16 mouse cellular contexts compared by ENCODE assay signal in the genomic region with DNA sequence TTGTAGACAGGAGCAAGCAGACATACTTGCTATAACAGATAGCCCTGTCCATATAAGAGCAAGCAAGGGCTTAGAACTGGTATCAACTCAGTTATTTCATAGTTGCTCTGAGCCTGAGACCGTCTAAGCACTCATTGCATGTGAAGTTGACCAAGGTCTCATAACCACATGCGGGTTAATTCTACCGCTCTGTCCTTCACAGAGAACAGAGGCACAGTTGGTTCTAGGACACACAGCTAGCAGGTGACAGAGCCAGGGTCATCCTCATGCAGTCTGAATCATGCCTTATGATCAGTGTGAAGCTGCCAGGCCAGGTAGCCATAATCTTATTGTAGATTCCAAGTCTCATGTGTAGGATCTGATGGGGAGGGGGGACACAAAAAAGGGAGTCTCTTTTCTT.
"Had no signal": no experiment of that assay in that cellular context is flagged by ENCODE, and none has a peak within 500 bp of the region (broad histone marks: within the 10 kb centered on the region; RNA-seq: fewer than 3 reads in every experiment).

No protein-coding gene starts in this region.

- DNase-seq: retina, postnatal 1 day; right cerebral cortex, adult 18-20 months; right cerebral cortex, postnatal 14 days; right cerebral cortex, postnatal 25 days; right cerebral cortex, postnatal 4 days; spleen, adult 18-20 months; thymus, adult 18-20 months; thymus, adult 2 months; thymus, postnatal 14 days; thymus, postnatal 25 days; thymus, postnatal 36 days; thymus, postnatal 4 days had no signal

- H3K4me3 ChIP-seq: neural tube, embryonic 13.5 days; neural tube, embryonic 15.5 days; stomach, embryonic 15.5 days had no signal

- H3K9ac ChIP-seq: neural tube, embryonic 13.5 days; neural tube, embryonic 15.5 days; stomach, embryonic 15.5 days had no signal

- H3K27me3 ChIP-seq: neural tube, embryonic 13.5 days; neural tube, embryonic 15.5 days; stomach, embryonic 15.5 days had no signal

- H3K4me2 ChIP-seq: neural tube, embryonic 13.5 days; neural tube, embryonic 15.5 days; stomach, embryonic 15.5 days had no signal

- H3K27ac ChIP-seq: neural tube, embryonic 13.5 days; neural tube, embryonic 15.5 days; stomach, embryonic 15.5 days; stomach, postnatal 0 days had no signal

- H3K4me1 ChIP-seq: stomach, embryonic 15.5 days had no signal

- H3K36me3 ChIP-seq: neural tube, embryonic 13.5 days; neural tube, embryonic 15.5 days; stomach, embryonic 15.5 days had no signal

- H3K9me3 ChIP-seq: neural tube, embryonic 13.5 days; neural tube, embryonic 15.5 days; stomach, embryonic 15.5 days had no signal
